Mouse (Mus musculus) hindbrain, embryonic 14.5 days (tissue): ENCODE results near the gene Aspscr1. TPM values are rescaled to one million over a fixed set of nuclear protein-coding genes. Genes with fewer than 3 reads are reported as not detected.
A peak's percentile ranks its signal among the peaks of the same experiment; 100 is the strongest.

ENCODE experiments used
- ATAC-seq: fragments of 200-750 bp; cut with Nextera tagmentation; 2 replicates; pipeline ENCODE4 v1.8.0; 2017; ENCODE audit warnings: moderate number of reproducible peaks, mild to moderate bottlenecking, moderate TSS enrichment, moderate library complexity; ENCODE audit not compliant: low FRiP score
- DNase-seq: peaks from one replicate; pipeline ENCODE4 v3.0.0-alpha.2; 2015; ENCODE audit warnings: low spot score
- H3K27ac ChIP-seq: fragments of 300-500 bp; sonication (generic); 2 replicates; pipeline ENCODE4 v1.5.1; 2014; ENCODE audit warnings: mild to moderate bottlenecking, moderate library complexity
- H3K27me3 ChIP-seq: fragments of 300-500 bp; sonication (generic); 2 replicates; pipeline ENCODE4 v1.6.1; 2014; ENCODE audit warnings: mild to moderate bottlenecking, low read length, mixed read lengths; ENCODE audit not compliant: control insufficient read depth, insufficient read depth
- H3K36me3 ChIP-seq: fragments of 300-500 bp; sonication (generic); replicated peaks from 2 replicates; pipeline ENCODE4 v1.6.1; 2014; ENCODE audit not compliant: control insufficient read depth, insufficient read depth
- H3K4me1 ChIP-seq: fragments of 300-500 bp; sonication (generic); replicated peaks from 2 replicates; pipeline ENCODE4 v1.6.1; 2014; ENCODE audit warnings: antibody characterized with exemption, low read length, mixed read lengths; ENCODE audit not compliant: control insufficient read depth, insufficient read depth
- H3K4me2 ChIP-seq: fragments of 300-500 bp; sonication (generic); replicated peaks from 2 replicates; pipeline ENCODE4 v1.6.1; 2014; ENCODE audit warnings: mild to moderate bottlenecking, moderate library complexity
- H3K4me3 ChIP-seq: fragments of 300-500 bp; sonication (generic); replicated peaks from 2 replicates; pipeline ENCODE4 v1.5.1; 2014; ENCODE audit warnings: mild to moderate bottlenecking, low read length
- H3K9ac ChIP-seq: fragments of 300-500 bp; sonication (generic); 2 replicates; pipeline ENCODE4 v1.6.1; 2014
- H3K9me3 ChIP-seq: fragments of 300-500 bp; sonication (generic); 2 replicates; pipeline ENCODE4 v1.6.1; 2016; ENCODE audit warnings: low read length; ENCODE audit not compliant: control insufficient read depth
- WGBS: fragments of 180-500 bp; shearing (Covaris S2); extraction: QIAGEN DNeasy Blood & Tissue Kit; methylation state at CpG from one replicate; pipeline ENCODE4 v1.1.7; 2014; 5-methylcytosine and 5-hydroxymethylcytosine counted together
- polyA plus RNA-seq: library from polyadenylated mRNA; unstranded; fragments of >200 nt; fragmentation: Nextera tagmentation; extraction: Ambion mirVana; gene quantifications from 2 replicates; pipeline ENCODE4 v1.2.1, GENCODE M21; 2014

The Aspscr1 gene
- polyA plus RNA-seq, 1 experiment from 2014 or later, result 136 TPM

DNA sequence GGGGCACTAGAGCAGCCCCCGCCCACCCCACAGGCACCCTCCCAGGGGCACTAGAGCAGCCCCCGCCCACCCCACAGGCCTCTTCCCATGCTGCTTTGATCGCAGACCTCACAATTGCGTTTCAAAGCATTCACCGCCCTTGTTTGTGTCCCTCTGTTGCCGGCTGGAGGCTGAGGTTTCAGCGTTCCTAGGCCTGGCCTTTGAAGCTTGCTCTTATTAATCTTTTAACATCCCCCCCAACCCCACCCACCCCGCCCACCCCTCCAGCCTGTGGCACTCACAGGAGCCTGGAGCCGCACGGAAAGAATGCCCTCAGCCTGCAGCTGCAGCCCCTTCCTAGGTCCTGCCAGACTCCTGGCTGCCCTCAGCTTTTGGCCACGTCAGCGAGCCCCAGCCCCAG lies 34.5 kb downstream of the Aspscr1 start:
- Histone ChIP-seq H3K36me3 (peaks cover 47% of the 10 kb centered on the region), H3K4me2 (no peak overlapping the region), H3K9me3 (no peaks in the 10 kb centered on the region), H3K9ac (no peak overlapping the region), H3K27ac (no peak overlapping the region; the same call in 1 of the 2 replicates), H3K4me1 (peaks cover 13% of the 10 kb centered on the region; the same call in 1 of the 2 replicates), H3K27me3 (no peaks in the 10 kb centered on the region), H3K4me3 (no peak overlapping the region)
- DNase-seq (no peak), ATAC-seq (no peak)
- WGBS, result 11% methylated on average over 11 of the region's 12 CpGs

DNA sequence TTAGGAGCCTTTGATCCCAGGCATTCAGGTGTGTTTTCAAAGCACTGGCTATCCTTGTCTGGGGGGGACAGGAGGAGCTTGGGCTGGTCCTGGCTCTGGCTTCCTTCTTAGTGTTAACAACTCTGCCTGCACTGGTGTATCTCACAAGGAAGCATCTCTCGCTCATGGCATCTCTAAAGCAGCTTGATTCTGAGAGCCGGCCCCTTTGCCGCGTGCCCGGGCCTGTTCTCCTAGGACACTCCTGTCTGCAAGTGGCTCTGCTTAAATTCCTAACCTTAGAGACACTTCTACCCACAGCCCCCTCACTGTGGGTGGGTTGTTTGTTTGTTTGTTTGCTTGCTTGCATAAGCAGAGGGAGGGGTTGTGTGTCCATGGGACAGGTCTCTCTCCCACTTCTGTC lies 35.2 kb downstream of the Aspscr1 start:
- no peak for ATAC-seq
- Histone ChIP-seq H3K4me1 (peaks cover 19% of the 10 kb centered on the region), H3K9me3 (no peaks in the 10 kb centered on the region), H3K4me2 (no peak overlapping the region), H3K27ac (no peak overlapping the region), H3K9ac (no peak overlapping the region), H3K36me3 (peaks cover 40% of the 10 kb centered on the region), H3K27me3 (no peaks in the 10 kb centered on the region), H3K4me3 (no peak overlapping the region)
- DNase-seq, result no peak
- WGBS, result 31% methylated on average over 5 of the region's 5 CpGs

DNA sequence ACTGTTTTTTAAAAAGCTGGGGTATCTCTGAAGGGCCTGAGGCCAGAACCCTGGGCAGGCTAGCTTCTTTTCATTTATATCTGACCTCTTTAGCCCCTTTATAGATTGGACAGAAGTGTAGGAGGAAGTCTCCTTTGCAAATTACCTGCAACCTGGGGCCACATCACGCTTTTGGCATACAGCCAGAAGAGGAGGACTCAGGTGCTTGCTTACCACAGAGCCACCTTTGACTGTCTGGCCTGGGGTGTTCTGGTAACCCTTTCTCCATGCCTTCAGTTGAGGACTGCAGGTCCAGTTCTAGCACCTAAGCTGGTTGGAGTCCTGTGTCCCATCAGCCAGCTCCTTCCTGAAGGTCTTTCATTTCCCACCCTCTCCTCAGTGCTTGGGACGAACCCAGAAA lies 36.8 kb downstream of the Aspscr1 start:
- Histone ChIP-seq H3K4me3 (no peak overlapping the region), H3K27ac (no peak overlapping the region), H3K9me3 (no peaks in the 10 kb centered on the region), H3K4me1 (peaks cover 19% of the 10 kb centered on the region), H3K36me3 (peaks cover 28% of the 10 kb centered on the region), H3K9ac (no peak overlapping the region), H3K27me3 (no peaks in the 10 kb centered on the region), H3K4me2 (no peak overlapping the region)
- ATAC-seq (no peak), DNase-seq (no peak)
- WGBS, result 88% methylated on average over 2 of the region's 2 CpGs

DNA sequence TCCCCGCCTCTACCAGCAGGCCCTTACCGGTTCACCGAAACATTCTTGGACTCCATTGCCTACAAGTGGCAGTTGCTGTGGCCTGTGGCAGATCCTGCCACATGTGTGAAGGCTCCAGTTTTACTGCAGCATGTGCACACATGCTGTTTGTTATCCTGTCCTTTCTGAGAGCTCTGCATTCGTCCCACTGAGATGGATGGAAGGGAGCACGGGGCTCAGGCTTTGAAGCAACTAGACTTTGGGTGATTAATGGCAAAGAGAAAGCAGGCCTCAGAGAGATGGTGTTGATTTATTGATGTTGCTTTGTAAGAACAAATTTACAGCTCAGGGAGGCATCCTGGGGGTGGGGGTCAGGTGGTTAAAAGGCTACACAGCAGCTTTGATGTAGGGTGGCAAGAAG lies 37.9 kb downstream of the Aspscr1 start:
- H3K27ac ChIP-seq, result no peak overlapping the region
- no peak for ATAC-seq
- 65% methylated on average over 5 of the region's 5 CpGs for WGBS

DNA sequence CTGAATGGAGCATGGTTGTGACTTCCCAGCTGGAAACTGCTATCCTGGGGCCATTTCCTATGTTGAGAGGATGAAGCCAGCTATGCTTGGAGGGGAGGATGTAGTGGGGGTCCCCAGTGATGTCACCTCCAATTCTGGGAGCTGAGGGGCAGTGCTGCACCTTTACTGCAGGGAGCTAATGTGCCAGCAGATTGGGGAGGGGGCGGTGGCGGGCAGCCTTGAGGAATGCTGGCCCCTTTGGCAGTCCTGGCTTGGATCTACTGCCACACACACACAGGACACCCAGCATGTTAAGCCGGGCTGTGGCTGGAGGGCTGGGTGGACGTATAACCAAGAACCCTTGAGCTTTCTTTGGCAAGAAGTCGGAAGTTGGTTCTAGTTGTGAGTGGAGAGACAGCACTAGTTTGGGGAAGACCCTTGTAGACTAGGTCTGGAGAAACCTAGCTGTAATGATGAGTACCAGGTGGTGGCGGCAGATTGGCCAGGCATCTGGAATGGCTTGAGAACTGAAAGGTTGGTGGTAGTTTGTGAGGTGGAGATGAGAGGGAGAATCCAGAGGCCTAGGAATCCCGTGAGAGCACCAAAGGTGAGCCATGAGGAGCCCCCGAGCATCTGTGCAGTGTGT lies 39.3 kb downstream of the Aspscr1 start:
- ATAC-seq (no peak), DNase-seq (no peak)
- H3K27me3 ChIP-seq, result no peaks in the 10 kb centered on the region
- no peaks in the 10 kb centered on the region for H3K9me3 ChIP-seq
- peak overlapping the region; percentile 99 for H3K4me2 ChIP-seq
- H3K36me3 ChIP-seq, result peaks cover 32% of the 10 kb centered on the region
- H3K27ac ChIP-seq, result no peak overlapping the region
- H3K9ac ChIP-seq, result no peak overlapping the region
- peaks cover 17% of the 10 kb centered on the region for H3K4me1 ChIP-seq
- 0 out of 2 replicates have a peak overlapping the region, but pooled peaks have one; percentile 59 for H3K4me3 ChIP-seq
- WGBS, result 68% methylated on average over 8 of the region's 8 CpGs

More for the DNA sequence above, 37.9 kb downstream of the Aspscr1 start:
- peaks cover 17% of the 10 kb centered on the region for H3K4me1 ChIP-seq
- H3K9me3 ChIP-seq, result no peaks in the 10 kb centered on the region
- H3K9ac ChIP-seq, result no peak overlapping the region
- H3K27me3 ChIP-seq, result no peaks in the 10 kb centered on the region
- no peak for DNase-seq
- H3K4me2 ChIP-seq, result no peak overlapping the region
- no peak overlapping the region for H3K4me3 ChIP-seq
- H3K36me3 ChIP-seq, result peaks cover 28% of the 10 kb centered on the region

DNA sequence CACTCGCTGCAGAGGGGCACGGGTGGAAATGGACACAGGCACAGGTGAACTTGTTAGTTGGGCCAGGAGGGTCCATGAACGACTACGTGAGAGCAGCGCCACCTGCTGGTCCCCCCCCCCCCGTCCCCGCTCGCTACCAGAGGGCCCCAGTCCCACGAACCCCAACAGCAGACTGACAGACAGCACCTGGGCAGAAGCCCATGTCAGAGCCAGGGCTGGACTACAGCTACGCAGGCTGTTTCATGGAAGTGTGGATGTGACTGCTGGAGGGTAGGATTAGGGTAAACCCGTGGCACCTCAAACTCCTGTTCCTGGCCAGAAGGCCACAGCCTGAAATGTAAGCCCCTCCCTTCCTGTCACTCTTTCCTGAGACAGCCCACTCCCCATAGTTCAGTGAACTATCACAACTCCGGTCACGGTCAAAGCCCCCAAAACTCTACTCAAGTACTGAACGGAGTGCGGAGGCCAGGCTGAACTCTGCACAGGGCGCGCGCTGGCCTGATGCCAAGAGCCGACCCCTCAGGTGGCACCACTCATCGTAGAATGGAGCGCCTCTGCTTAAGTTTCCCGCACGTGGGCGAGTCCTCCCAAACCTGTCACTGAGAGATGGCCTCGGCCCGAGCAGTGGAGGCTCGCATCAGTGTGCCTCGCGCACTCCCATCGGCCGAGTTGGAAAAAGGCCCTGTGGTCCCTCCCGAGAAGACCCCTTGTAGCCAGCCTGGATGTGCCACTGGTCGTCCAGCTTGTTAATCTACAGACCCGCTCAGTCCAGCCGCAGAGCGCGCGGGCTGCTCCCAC lies 40.2 kb downstream of the Aspscr1 start:
- H3K36me3 ChIP-seq, result peaks cover 41% of the 10 kb centered on the region
- no peaks in the 10 kb centered on the region for H3K9me3 ChIP-seq
- no peaks in the 10 kb centered on the region for H3K27me3 ChIP-seq
- DNase-seq (no peak), ATAC-seq (peak; percentile 56)
- peaks cover 17% of the 10 kb centered on the region for H3K4me1 ChIP-seq
- H3K9ac ChIP-seq, result peak overlapping the region; percentile 69
- H3K27ac ChIP-seq, result peak overlapping the region; percentile 72
- H3K4me2 ChIP-seq, result peak overlapping the region; percentile 99
- H3K4me3 ChIP-seq, result peak overlapping the region; percentile 59
- 1% methylated on average over 38 of the region's 38 CpGs for WGBS

DNA sequence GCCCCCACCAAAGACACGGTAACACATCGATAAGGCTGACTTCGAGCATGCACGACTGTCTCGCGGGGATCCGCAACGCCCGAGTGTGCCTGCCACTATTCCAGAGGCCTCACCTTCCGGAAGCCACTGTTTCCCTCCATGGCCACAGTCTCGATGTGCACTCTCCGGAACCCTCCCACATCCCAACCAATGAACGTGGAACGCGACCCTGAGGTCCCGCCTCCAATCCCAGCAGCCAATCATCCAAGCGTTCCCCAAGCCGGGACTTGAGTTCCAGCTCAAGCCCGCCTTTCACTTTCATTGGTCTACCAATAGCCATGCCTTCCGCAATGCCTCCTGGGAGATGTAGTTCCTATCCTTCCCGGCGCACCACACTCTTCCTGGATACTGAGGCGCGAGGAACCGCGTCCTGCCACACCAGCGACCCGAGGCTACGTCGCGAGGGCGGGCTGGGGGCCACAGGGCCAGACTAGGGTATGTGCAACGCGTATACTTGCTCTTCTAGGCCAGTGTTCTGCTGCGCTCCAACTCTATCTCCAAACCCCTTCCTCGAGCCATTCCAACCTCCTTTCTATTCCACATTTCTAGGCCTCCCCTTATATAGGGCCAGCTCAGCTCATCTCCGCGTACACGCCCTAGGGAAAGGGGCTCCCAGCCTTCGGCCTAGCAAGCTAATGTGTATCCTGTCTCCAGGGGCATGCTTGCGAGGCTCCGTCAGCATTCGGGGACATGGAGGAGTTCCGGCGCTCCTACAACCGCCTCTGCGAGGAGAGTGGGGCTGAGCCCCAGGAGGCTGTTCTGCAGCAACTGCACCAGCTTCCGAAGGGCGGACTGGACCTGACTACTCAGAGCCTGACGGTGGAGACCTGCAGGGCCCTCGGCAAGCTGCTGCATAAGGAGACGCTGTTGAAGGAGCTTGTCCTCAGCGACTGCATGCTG lies 41.1 kb downstream of the Aspscr1 start, which contains the start of the genes Cenpx and Lrrc45:
Gene Cenpx (minus strand): TSS at position 159 of the 939 bp plus-strand sequence.
Gene Lrrc45 (plus strand): TSS at position 346 of the 939 bp plus-strand sequence.
- peaks cover 45% of the 10 kb centered on the region for H3K36me3 ChIP-seq
- peak; percentile 97 for DNase-seq
- peak within 1 kb of the TSS; percentile 99 for H3K4me2 ChIP-seq
- peak; percentile 97 for ATAC-seq
- H3K9me3 ChIP-seq, result no peaks in the 10 kb centered on the region
- 3% methylated on average over 53 of the region's 53 CpGs for WGBS
- H3K27me3 ChIP-seq, result no peaks in the 10 kb centered on the region
- peak within 1 kb of the TSS; percentile 72 for H3K27ac ChIP-seq
- H3K4me1 ChIP-seq, result peaks cover 17% of the 10 kb centered on the region
- peak within 1 kb of the TSS; percentile 74 for H3K9ac ChIP-seq
- H3K4me3 ChIP-seq, result peak within 1 kb of the TSS; percentile 59

DNA sequence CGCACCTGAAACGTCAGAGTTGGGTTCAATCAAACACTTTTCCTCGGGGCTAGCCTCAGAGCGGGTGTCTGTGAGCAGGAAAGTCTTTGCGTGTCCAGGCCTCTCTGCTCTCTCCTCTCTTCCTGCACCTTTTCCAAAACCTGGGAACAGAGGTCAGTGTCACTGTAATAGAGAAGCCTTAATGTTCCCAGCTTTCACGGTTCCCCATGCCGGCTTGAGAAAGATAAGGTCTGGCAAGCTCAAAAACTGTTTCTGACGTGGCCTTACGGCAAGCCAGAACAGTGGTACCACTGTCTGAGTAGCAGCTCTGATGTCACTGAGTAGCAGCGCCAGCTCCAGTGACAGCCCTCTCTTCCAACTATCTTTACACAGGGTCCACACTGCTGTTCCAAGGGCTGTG lies 41.8 kb downstream of the Aspscr1 start:
- peak overlapping the region; percentile 99 for H3K4me2 ChIP-seq
- peaks cover 17% of the 10 kb centered on the region for H3K4me1 ChIP-seq
- ATAC-seq (no peak), DNase-seq (no peak)
- H3K9me3 ChIP-seq, result no peaks in the 10 kb centered on the region
- WGBS, result 65% methylated on average over 10 of the region's 10 CpGs
- H3K36me3 ChIP-seq, result peaks cover 43% of the 10 kb centered on the region
- H3K9ac ChIP-seq, result peak overlapping the region; percentile 74
- H3K4me3 ChIP-seq, result peak overlapping the region; percentile 59
- no peak overlapping the region for H3K27ac ChIP-seq
- H3K27me3 ChIP-seq, result no peaks in the 10 kb centered on the region
